Mouse (Mus musculus) Patski (cell line): Measurements from ENCODE around the gene 1700017N19Rik. TPM values are rescaled to one million over a fixed set of nuclear protein-coding genes. Genes with fewer than 3 reads are reported as not detected.
"Not testable (repeated sequence)": the region's sequence is repeated elsewhere in the genome, so short reads cannot be mapped to it uniquely, and the experiment has no call there.

Experiments
- ATAC-seq: fragments of 100-300 bp; one replicate; pipeline ENCODE4 v1.8.0; 2021
- CTCF ChIA-PET: fragments of 350-600 bp; sonication (Branson Sonifier 250); formaldehyde crosslinking; loops from one replicate; lab custom pipeline; 2022; ENCODE audit warnings: inconsistent platforms; lab: Charles Lee
- POLR2A ChIA-PET: fragments of 350-600 bp; sonication (Branson Sonifier 250); formaldehyde crosslinking; loops from one replicate; lab custom pipeline; 2022; ENCODE audit warnings: antibody characterized with exemption, inconsistent platforms; lab: Charles Lee
- DNase-seq: peaks from one replicate; pipeline ENCODE4 v3.0.0-alpha.2; 2011; ENCODE audit warnings: low read depth, low spot score
- H3K27me3 ChIP-seq: fragments of 371-371 bp; one replicate; pipeline ENCODE4 v1.5.1; 2021
- CTCF ChIP-seq: fragments of 100-300 bp; IDR thresholded peaks from one replicate; pipeline ENCODE4 v1.5.1; 2021
- in situ Hi-C: fragments of 300-500 bp; cut with MboI; formaldehyde crosslinking; loops from 3 replicates; pipeline ENCODE4 v1.11.1; 2018; ENCODE audit warnings: low pct_unique_long_range_greater_than_20kb, mixed read lengths
- polyA plus RNA-seq: library from polyadenylated mRNA; unstranded; gene quantifications from one replicate; pipeline ENCODE4 v1.2.3, GENCODE M21; 2021

1700017N19Rik gene
- not detected for polyA plus RNA-seq

- no peak for TF ChIP-seq CTCF
- DNase-seq (no peak), ATAC-seq (no peak)
- H3K27me3 ChIP-seq, result peaks cover 41% of the 10 kb centered on the region
- ChIA-PET POLR2A (no interaction called here), CTCF (no interaction called here)
- in situ Hi-C loops, result no loop called here
Observed at GRCm38 (mm10) chr10:100590323-100590722, at the start of gene 1700017N19Rik, which contains the start of gene 4930430F08Rik. Gene 1700017N19Rik (plus strand): TSS chr10:100590484. Gene 4930430F08Rik (minus strand): TSS chr10:100590423.

DNA sequence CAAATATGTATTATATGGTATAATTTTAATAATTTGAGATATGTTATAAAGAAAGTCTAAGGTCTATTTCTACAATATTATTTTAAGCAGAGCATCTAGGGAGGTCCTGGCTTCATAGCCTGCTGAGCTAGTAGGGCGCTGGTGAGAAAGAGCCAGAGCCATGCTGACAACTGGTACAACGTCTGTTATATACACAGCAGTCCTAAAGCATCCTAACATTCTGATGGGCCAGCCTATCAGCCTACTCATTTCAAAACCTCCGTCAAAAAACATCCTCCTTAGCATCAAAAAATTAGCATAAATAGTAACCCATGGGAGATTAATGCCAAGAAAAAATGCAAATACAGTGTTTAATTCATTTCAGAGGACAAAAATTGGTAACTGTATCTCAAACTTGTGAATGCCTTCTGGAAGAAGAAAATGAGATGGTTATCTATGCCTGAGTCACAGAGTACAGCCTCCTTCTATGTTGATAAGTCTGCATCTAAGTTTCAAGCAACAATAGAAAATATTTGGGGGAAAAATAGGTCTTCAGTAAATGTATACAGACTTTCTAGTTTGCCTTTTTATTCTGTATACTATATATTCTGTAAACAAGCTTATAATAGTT is 33.6 kb upstream of the 1700017N19Rik start:
- H3K27me3 ChIP-seq, result no peaks in the 10 kb centered on the region
- no peak for ATAC-seq
- CTCF ChIA-PET, result no interaction called here
- POLR2A ChIA-PET, result no interaction called here
- in situ Hi-C loops, result no loop called here
- no peak for TF ChIP-seq CTCF
- DNase-seq, result no peak

DNA sequence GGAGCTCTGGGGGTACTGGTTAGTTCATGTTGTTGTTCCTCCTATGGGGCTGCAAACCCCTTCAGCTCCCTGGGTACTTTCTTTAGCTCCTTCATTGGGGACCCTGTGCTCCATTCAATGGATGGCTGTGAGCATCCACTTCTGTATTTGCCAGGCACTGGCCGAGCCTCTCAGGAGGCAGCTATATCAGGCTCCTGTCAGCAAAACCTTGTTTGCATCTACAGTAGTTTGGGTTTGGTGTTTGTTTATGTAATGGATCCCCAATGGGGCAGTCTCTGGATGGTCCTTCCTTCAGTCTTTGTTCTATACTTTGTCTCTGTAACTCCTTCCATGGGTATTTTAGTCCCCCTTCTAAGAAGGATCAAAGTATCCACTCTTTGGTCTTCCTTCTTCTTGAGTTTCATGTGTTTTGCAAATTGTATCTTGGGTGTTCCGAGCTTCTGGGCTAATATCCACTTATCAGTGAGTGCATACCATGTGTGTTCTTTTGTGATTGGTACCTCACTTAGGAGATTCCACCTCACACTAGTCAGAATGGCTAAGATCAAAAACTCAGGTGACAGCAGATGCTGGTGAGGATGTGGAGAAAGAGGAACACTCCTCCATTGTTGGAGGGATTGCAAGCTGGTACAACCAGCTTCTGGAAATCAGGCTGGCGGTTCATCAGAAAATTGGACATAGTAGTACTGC is 29.9 kb upstream of the 1700017N19Rik start:
- in situ Hi-C loops, ATAC-seq, POLR2A ChIA-PET, H3K27me3 ChIP-seq, DNase-seq: not testable (repeated sequence)
- CTCF ChIA-PET, result interaction anchor here (1.0 kb wide), 1 partner anchor 11 kb away, joined by 3 read pairs; no protein-coding TSS in a partner anchor

DNA sequence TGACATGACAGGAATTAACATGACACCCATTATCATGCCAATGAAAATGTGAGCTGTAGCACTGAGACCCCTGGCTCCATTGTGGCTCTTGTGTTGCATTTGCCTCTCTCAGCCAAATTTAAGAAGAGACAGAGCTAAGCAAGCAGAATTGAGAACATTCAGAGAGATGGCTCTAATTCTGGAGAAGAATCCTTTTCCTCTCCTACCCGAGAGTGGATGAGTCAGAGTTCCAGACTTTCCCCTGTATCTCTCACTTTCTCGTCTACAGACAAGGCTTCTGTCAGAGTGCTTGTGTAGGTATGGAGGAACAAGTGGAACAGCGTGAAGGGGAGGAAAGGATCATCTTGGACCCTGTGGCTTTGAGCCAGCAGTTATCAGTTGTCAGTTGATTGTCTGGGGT is 26.2 kb upstream of the 1700017N19Rik start:
- ChIA-PET CTCF (interaction anchor here (1.2 to 1.3 kb wide), 2 partner anchors 10 to 17 kb away, joined by 3 to 4 read pairs; no protein-coding TSS in a partner anchor), POLR2A (no interaction called here)
- no peak for ATAC-seq
- H3K27me3 ChIP-seq, result no peaks in the 10 kb centered on the region
- DNase-seq, result no peak
- in situ Hi-C loops, result no loop called here
- no peak for TF ChIP-seq CTCF

GRCm38 (mm10) chr10:100571707-100572106 is 18.6 kb upstream of the 1700017N19Rik start:
- DNase-seq (no peak), ATAC-seq (no peak)
- in situ Hi-C loops, result no loop called here
- no peak for TF ChIP-seq CTCF
- ChIA-PET CTCF (interaction anchor here (1.4 kb wide), 1 partner anchor 22 kb away, joined by 3 read pairs; no protein-coding TSS in a partner anchor), POLR2A (no interaction called here)
- no peaks in the 10 kb centered on the region for H3K27me3 ChIP-seq

DNA sequence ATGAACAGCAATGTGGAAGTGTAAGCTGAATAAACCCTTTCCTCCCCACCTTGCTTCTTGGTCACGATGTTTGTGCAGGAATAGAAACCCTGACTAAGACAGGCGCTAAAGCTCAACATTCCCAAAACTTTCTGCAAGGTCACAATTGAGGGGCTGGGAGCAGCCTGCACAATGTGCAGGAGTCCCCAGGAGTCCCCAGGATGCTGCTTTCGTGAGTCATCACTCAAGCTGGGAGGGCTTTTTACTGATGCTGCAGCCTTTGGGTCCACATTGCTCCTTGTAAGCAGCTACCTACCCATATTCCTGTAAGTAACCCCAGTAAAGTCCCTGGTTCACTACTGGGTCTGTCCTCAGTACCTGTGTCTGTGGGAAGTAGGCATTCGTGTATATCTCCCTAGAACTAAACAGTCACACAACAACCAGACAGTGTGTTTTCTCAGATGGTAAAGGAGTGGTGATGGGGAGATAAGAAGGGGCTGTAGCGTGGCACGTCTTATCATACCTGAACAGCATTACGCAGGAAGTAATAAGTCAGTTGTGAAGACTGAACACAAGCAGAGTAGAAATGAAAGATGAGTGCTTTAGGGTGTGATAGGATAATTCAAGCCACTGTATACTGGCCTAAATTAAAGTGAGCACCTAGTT is 15.7 kb upstream of the 1700017N19Rik start:
- no peak for DNase-seq
- in situ Hi-C loops, result no loop called here
- TF ChIP-seq CTCF, result no peak
- POLR2A ChIA-PET, result no interaction called here
- CTCF ChIA-PET, result interaction anchor here (0.8 to 1.6 kb wide), 2 partner anchors 10 to 11 kb away, joined by 3 read pairs; no protein-coding TSS in a partner anchor
- ATAC-seq, result no peak
- H3K27me3 ChIP-seq, result no peaks in the 10 kb centered on the region

GRCm38 (mm10) chr10:100575294-100575693 is 15.0 kb upstream of the 1700017N19Rik start:
- ATAC-seq (no peak), DNase-seq (no peak)
- POLR2A ChIA-PET, result no interaction called here
- in situ Hi-C loops, result no loop called here
- CTCF ChIA-PET, result interaction anchor here (1.3 kb wide), 1 partner anchor 8 kb away, joined by 3 read pairs; no protein-coding TSS in a partner anchor
- H3K27me3 ChIP-seq, result no peaks in the 10 kb centered on the region
- no peak for TF ChIP-seq CTCF

DNA sequence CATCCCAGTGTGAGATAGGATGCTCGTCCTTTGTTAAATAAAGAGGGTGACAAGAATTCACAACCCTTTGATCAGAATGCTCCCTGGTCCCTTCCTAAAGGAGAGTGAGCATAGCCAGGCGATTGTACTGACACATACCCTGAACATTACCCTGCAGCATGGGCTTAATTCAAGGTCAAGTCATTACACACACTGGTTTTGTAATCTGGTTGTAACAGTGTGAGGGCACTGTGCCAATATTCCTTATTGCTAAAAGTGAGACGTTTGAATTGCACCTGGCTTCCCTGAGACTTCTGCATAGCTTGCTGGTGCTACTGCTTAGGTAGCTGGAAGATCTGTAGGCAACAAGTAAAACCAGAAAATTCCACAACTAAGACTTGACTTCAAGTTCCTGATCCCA is 6.1 kb upstream of the 1700017N19Rik start:
- H3K27me3 ChIP-seq, result no peaks in the 10 kb centered on the region
- no peak for TF ChIP-seq CTCF
- in situ Hi-C loops, result no loop called here
- ChIA-PET CTCF (no interaction called here), POLR2A (no interaction called here)
- no peak for ATAC-seq
- DNase-seq, result no peak

DNA sequence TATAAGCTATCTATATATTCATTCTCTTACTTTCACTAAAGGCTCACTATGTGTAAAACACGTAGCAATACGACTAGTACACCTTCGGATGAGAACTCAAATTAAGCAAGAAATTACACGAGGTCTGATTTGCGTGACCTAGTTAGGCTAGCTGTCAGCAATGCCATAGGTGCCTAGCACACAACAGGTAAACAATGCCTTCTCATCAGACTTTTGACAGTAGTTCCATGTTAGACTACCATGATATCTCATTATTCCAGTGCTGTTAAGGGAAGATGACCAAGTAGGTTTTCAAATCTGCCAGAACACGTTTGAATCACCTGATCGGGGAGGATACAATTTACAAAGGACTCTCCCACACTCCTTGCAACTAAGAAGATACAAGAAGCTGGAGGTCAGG is 1.8 kb upstream of the 1700017N19Rik start:
- CTCF ChIA-PET, result interaction anchor here (1.3 kb wide), 1 partner anchor 22 kb away, joined by 3 read pairs; no protein-coding TSS in a partner anchor
- ATAC-seq (peak; percentile 27), DNase-seq (no peak)
- in situ Hi-C loops, result no loop called here
- POLR2A ChIA-PET, result interaction anchor here (0.7 kb wide), 1 partner anchor 12 kb away, joined by 3 read pairs; no protein-coding TSS in a partner anchor
- H3K27me3 ChIP-seq, result peaks cover 30% of the 10 kb centered on the region
- TF ChIP-seq CTCF, result no peak

- in situ Hi-C loops, result no loop called here
- H3K27me3 ChIP-seq, result peaks cover 34% of the 10 kb centered on the region
- peak; percentile 48 for DNase-seq
- ChIA-PET POLR2A (no interaction called here), CTCF (interaction anchor here (1.3 kb wide), 1 partner anchor 22 kb away, joined by 3 read pairs; no protein-coding TSS in a partner anchor)
- ATAC-seq, result peak; percentile 99
- TF ChIP-seq CTCF, result no peak
Observed at GRCm38 (mm10) chr10:100588932-100589388, 1.3 kb upstream of the 1700017N19Rik start.
